Mouse (Mus musculus) 416B (cell line): ENCODE data around the gene Cyb561d1.
A peak's percentile ranks its signal among the peaks of the same experiment; 100 is the strongest.

ENCODE experiments used
- DNase-seq: peaks from one replicate; pipeline ENCODE4 v3.0.0; 2011; ENCODE audit warnings: low read depth

The Cyb561d1 gene

DNA sequence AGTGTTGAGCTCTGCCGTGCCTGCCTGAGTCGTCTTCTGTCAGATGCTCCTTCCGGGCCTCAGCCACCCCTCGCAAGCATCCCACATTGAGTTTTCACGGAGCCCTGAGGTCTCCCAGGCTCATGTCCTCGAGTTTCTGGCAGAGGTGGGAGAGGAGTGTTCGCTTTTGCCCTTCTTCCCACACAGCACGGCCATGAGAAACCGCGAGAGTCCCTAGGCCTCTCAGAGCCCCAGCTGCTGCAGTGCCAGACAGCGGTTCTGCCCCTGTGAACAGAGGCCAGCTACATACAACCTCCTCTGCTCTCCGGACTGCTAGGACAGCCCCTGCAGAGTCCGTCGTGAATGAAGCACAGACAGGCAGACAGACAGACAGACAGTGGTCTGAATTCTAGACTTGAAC is 33.5 kb downstream of the Cyb561d1 start:
- no peak for DNase-seq

DNA sequence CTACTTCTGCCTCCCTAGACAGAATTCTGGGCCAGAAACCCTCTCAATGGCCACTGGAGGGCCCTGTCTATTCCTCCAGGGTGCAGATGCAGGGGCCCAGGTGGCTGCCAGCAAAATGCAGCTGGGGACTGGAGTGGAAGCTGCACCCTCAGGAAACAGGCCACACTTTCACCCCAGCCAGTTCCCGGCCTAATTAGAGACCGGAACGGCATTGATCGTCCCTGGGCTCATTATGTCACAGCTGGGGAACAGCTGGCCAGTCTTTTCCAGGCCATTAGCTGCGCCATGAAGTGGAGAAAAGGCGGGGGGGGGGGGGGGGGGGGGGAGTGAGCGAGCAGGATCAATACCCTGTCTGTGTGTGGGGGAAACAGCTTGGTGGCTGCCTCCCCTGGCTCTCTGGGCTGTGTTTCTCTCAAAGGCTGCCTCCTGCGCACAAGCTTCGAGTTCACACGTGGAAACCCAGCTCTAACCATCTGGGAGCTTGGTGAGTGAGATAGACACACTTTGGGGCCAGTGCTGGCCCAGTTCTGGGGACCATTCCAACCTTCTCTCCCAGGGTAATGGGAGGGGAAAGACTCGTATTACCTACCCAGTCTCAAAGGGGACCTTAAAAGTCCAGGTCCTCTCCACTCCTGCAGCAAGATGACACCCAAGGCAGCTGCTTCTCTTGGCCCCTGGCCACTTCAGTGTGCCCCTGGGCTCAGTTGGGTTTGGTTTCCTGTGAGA is 34.4 kb downstream of the Cyb561d1 start:
- DNase-seq, result peak; percentile 41

DNA sequence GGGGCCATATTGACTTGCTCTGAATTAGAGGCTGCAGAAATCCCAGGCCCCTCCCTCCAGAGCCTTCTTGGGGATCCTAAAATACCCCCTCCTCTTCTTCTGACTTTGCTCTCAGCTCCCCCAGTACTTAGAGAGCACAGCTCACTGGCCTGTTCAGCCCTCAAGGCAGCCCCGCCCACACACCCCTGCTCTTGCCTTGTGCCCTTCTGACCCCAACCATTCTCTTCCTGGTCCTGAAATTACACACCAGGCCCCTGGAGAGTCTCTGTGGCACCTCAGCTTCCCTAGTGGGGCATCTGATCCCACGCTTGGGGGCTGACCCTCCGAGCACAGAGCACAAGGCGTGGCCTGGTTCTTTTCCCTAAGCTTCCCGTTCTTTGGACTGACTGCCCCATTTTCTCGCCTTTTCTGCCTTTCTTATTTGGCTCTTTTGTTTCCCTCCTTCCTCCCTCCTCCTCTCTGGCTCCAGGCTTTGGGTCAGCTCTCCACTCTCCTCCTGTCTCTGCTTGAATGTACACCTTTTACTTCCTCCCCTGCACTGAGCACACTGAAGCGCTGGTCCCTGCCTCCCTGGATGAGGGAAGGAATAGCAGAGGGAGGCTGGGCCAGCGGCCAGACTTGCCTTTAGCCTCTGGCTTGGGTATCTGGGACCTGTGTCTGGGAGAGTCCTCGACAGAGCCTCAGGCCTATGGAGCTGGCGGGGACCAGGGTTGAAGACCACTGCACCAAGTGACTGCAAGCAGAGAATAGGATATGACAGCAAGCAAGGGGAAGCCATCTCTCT is 35.3 kb downstream of the Cyb561d1 start:
- DNase-seq, result no peak

DNA sequence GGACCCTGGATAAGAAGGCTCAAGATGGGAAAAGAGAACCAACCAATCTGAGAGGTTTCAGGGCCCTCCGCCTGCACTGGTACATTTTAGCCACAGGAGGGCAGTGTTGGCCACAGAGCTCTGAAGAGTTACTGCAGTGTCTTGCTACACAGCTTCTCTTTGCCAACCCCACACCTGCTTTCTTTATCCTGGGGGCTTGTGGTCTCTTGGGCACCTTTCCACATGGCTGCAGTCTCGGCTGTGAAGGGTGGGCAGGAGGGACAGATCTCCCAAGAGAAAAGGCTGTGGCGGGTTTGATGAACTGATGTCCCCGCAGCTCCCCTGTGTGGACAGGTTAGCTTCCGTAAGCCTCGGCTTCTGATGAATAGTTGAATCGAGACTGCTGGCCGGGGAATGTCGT is 36.2 kb downstream of the Cyb561d1 start:
- peak; percentile 76 for DNase-seq

DNA sequence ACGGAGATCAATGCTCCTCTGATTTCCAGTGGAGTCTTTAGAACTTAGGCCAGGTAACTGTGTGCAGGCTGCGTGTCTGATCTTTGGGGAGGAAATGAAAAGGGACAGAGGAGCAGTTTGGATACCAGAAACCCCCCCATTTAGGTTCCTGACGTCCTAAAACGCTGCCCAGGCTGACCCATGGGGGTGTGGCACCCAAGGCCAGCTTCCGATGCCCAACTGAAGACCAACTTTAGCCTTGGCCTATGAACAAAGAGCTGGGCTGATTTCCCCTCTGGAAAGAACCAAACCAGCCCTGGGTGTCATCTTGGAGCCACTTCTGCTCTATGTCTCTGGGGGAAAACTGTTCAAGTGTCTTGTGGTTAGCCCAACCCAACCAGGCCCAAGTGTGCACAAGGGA is 36.9 kb downstream of the Cyb561d1 start:
- no peak for DNase-seq

DNA sequence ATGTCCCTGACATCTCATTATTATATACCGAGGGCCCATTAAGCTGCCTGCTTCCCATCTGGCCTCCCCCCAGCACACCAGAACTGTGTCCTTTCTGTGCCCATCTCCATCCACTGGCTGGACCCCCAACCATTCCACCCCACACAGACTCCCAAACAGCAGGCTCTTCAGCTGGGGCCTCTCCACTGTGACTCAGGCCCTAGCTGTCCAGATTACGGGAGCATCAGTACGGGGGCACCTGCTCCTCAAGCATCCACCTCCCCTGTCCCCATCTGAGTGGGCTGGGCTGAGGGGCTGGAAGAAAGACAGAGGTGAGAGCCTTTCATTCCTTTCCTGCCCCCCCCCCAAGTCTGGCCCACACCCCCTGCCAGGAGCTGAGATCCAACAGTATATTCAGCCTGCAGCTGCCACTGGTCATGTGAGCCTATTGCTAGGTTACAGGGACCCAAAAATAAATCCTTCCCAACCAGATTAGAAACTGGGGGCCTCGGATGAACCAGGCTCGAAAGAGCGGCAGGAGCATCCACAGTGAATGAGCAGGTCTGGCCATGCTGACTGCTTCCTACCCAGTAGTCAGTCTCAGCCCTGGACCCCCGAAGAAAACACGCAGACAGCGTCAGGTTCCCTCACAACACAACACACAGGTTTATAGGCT is 42.5 kb downstream of the Cyb561d1 start:
- no peak for DNase-seq

DNA sequence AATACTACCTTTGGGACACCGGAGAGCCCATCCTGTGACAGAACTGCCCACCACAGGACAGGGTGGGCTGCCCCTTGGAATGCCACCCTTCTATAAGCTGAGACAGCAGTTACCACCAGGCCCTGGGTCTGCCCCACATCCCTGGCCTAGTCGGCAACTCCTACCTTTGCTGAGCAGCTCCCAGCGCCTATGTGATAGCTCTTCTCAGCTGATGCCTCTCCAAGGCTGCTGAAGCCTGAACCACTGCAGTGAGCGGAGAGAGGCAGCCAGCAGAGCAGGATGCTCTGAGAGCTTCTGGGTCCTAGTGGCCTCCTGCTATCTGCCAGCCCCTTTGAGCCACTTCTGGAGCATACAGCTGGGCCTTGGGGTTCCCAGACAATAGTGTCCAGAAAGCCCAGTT is 46.4 kb downstream of the Cyb561d1 start, which contains the start of gene Gpr61:
Gpr61 (minus strand) TSS at position 227 of the 400 bp plus-strand sequence.
- DNase-seq, result no peak

DNA sequence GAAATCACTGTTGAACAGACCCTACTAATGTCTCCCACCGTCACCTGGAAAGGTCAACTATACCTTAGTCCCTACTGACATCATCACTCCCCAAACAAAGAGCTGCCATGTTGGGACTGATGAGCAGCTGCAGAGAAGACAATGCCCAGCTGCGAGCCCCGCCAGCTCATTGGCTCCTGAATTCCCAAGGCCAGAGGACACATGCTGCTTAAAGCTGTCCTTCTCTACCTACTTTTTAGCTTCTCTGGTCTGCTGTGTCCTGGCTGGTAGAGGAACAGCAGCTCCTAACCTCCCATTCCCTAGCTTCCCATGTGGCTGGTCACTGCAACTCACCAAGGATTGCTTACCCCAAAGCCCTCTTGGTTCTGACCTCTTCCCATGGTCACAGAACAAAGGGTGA is 48.7 kb downstream of the Cyb561d1 start:
- no peak for DNase-seq

DNA sequence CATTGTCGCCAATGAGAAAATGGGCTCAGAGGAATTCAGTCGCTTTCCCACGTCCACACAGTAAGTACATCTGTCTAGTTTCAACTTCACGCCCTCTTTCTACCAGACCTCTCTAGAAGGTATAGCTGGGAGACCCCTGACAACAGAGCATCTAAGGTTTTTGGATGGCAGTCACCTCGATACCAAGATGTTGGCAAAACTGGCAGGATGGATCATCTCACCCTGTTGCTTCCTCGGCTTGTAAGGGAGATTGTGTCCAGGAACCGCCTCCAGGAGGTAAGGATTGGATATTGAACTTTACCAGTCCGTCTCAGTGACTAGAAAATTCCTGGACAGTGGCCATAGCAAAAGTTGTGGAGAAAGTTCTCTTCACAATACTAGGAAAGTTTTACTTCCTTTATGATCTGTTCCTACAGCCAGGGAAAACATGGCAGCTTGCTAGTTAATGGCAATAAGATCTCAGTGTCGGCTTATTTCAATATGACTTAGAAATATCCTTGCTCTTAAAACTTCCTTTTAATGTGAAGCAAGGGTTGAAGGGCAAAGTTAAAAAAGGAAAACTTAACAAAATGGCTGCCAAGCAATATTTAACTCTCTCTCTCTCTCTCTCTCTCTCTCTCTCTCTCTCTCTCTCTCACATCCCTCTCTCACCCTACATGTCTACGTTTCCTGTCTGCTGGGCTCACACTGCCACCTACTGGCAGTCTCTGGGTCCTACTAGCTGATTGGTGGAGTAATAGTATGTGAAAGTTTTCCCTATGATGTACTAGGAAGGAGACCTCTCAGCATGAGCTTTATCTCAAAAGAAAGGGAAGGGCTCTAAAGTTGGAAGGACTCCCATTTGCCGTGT is 53.4 kb downstream of the Cyb561d1 start:
- DNase-seq, result peak; percentile 95

DNA sequence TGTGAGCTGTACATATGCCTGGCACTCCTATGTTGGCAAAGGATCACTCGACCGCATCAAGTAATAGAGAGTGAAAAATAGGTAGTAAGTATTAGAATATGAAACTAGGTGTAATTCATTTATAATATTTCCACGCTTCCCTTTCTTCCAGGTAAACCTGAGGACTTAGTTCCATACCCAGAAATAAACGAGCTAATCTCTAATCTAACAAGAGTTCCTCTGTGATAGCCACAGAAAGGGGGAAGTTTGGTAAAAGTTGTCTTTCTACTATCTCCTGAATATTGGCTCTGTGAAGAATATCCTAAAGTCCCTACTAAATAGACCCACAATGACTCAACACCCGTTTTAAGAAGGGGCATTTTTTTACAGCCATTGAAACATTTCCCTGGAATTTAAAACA is 54.3 kb downstream of the Cyb561d1 start:
- DNase-seq, result peak; percentile 40
